Mouse (Mus musculus): Measurements from ENCODE around the gene Gm5426. TPM values are rescaled to one million over a fixed set of nuclear protein-coding genes. Genes with fewer than 3 reads are reported as not detected.
"Not testable (repeated sequence)": the region's sequence is repeated elsewhere in the genome, so short reads cannot be mapped to it uniquely, and the experiment has no call there.

The Gm5426 gene
- polyA plus RNA-seq, 1 experiment = not detected

DNA sequence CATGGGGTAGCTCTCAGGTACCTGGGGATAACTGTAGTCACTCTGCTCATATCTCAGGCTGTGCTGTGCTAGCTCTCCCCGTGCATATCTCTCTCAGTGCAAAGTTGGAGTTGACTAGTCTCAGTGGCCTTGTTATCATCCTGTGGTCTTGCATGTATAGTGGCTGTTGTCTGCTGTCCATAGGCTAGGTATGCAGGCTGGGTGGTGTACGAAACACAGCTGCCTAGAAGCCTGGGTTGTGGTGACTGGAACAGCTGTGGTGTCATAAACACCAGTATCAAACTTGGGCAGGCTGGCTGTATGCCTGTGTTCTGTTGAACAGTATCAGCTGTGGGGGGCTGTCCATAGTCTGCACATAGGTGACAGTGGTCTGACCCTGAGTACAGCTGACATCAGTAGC is 7.2 kb upstream of the Gm5426 start:
- no peak overlapping the region for H3K9ac ChIP-seq (ENCODE audit: low read depth, poor library complexity, severe bottlenecking)
- H3K4me3 ChIP-seq (ENCODE audit: low read depth, low read length) = no peak overlapping the region
- no peak overlapping the region for H3K27ac ChIP-seq (ENCODE audit: insufficient read depth, low read length)
- TF ChIP-seq EP300 (IDR thresholded peaks at IDR 0.05; ENCODE audit: insufficient read depth, low read depth, low read length) (no peak), POLR2A (IDR thresholded peaks at IDR 0.05; ENCODE audit: insufficient read depth, low read length) (no peak), CTCF (IDR thresholded peaks at IDR 0.05; ENCODE audit: low read depth, low read length) (no peak)
- no peaks in the 10 kb centered on the region for H3K36me3 ChIP-seq (ENCODE audit: control insufficient read depth, insufficient read depth, low read length, poor library complexity, severe bottlenecking)
- H3K27me3 ChIP-seq (ENCODE audit: control insufficient read depth, insufficient read depth, low read length, poor library complexity, severe bottlenecking) = no peaks in the 10 kb centered on the region; the same call in 1 of the 2 replicates
- no peaks in the 10 kb centered on the region for H3K9me3 ChIP-seq (replicated peaks; ENCODE audit: control insufficient read depth, insufficient read depth, low read length, poor library complexity, severe bottlenecking)
- no peaks in the 10 kb centered on the region for H3K4me1 ChIP-seq (ENCODE audit: control insufficient read depth, insufficient read depth, low read length)

- no peak overlapping the region for H3K9ac ChIP-seq (ENCODE audit: low read depth, poor library complexity, severe bottlenecking)
These were observed 6.0 kb upstream of the Gm5426 start for GRCm38 (mm10) chr10:96130406-96130805.

GRCm38 (mm10) chr10:96131112-96131511 is 5.3 kb upstream of the Gm5426 start:
- no peak overlapping the region for H3K9ac ChIP-seq (ENCODE audit: low read depth, poor library complexity, severe bottlenecking)
- TF ChIP-seq POLR2A (IDR thresholded peaks at IDR 0.05; ENCODE audit: insufficient read depth, low read length) (no peak), CTCF (IDR thresholded peaks at IDR 0.05; ENCODE audit: low read depth, low read length) (no peak), EP300 (IDR thresholded peaks at IDR 0.05; ENCODE audit: insufficient read depth, low read depth, low read length) (no peak)
- no peak overlapping the region for H3K27ac ChIP-seq (ENCODE audit: insufficient read depth, low read length)
- no peaks in the 10 kb centered on the region for H3K27me3 ChIP-seq (ENCODE audit: control insufficient read depth, insufficient read depth, low read length, poor library complexity, severe bottlenecking)
- H3K4me1 ChIP-seq (ENCODE audit: control insufficient read depth, insufficient read depth, low read length) = no peaks in the 10 kb centered on the region
- H3K4me3 ChIP-seq (ENCODE audit: low read depth, low read length) = no peak overlapping the region
- H3K36me3 ChIP-seq (ENCODE audit: control insufficient read depth, insufficient read depth, low read length, poor library complexity, severe bottlenecking) = no peaks in the 10 kb centered on the region
- H3K9me3 ChIP-seq (replicated peaks; ENCODE audit: control insufficient read depth, insufficient read depth, low read length, poor library complexity, severe bottlenecking) = no peaks in the 10 kb centered on the region

More at GRCm38 (mm10) chr10:96130406-96130805, 6.0 kb upstream of the Gm5426 start:
- Histone ChIP-seq H3K4me1 (ENCODE audit: control insufficient read depth, insufficient read depth, low read length) (no peaks in the 10 kb centered on the region), H3K4me3 (ENCODE audit: low read depth, low read length) (no peak overlapping the region), H3K9me3 (replicated peaks; ENCODE audit: control insufficient read depth, insufficient read depth, low read length, poor library complexity, severe bottlenecking) (no peaks in the 10 kb centered on the region), H3K27ac (ENCODE audit: insufficient read depth, low read length) (no peak overlapping the region), H3K36me3 (ENCODE audit: control insufficient read depth, insufficient read depth, low read length, poor library complexity, severe bottlenecking) (no peaks in the 10 kb centered on the region), H3K27me3 (ENCODE audit: control insufficient read depth, insufficient read depth, low read length, poor library complexity, severe bottlenecking) (no peaks in the 10 kb centered on the region)
- TF ChIP-seq POLR2A (IDR thresholded peaks at IDR 0.05; ENCODE audit: insufficient read depth, low read length) (no peak), EP300 (IDR thresholded peaks at IDR 0.05; ENCODE audit: insufficient read depth, low read depth, low read length) (no peak), CTCF (IDR thresholded peaks at IDR 0.05; ENCODE audit: low read depth, low read length) (no peak)

DNA sequence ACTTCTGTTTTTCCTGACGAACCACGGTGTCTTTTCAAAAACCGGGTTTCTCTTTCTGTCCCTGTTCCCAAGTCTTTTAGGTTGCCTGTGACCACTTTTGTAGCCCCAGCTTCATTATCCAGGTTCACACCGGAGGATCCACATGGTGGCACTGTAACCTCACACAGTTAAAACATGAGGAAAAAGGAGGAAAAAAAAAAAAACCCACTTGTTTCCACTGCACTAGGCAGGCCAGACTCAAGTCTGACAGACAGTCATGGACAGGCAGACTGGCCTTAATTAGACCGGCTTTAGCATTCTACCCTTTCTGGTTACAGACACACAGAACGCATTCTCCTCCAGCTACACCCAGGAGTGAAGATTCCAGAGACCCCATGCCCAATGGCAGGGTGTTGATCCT is 4.2 kb upstream of the Gm5426 start:
- TF ChIP-seq POLR2A (IDR thresholded peaks at IDR 0.05; ENCODE audit: insufficient read depth, low read length) = no peak
- TF ChIP-seq EP300 (IDR thresholded peaks at IDR 0.05; ENCODE audit: insufficient read depth, low read depth, low read length) = no peak
- no peak for TF ChIP-seq CTCF (IDR thresholded peaks at IDR 0.05; ENCODE audit: low read depth, low read length)
- no peaks in the 10 kb centered on the region for H3K27me3 ChIP-seq (ENCODE audit: control insufficient read depth, insufficient read depth, low read length, poor library complexity, severe bottlenecking)
- no peak overlapping the region for H3K4me3 ChIP-seq (ENCODE audit: low read depth, low read length)
- no peaks in the 10 kb centered on the region for H3K4me1 ChIP-seq (ENCODE audit: control insufficient read depth, insufficient read depth, low read length)
- no peaks in the 10 kb centered on the region for H3K36me3 ChIP-seq (ENCODE audit: control insufficient read depth, insufficient read depth, low read length, poor library complexity, severe bottlenecking)
- H3K9ac ChIP-seq (ENCODE audit: low read depth, poor library complexity, severe bottlenecking) = no peak overlapping the region
- no peak overlapping the region for H3K27ac ChIP-seq (ENCODE audit: insufficient read depth, low read length)
- no peaks in the 10 kb centered on the region for H3K9me3 ChIP-seq (replicated peaks; ENCODE audit: control insufficient read depth, insufficient read depth, low read length, poor library complexity, severe bottlenecking)

- Histone ChIP-seq H3K4me3 (ENCODE audit: low read depth, low read length) (no peak overlapping the region), H3K9me3 (replicated peaks; ENCODE audit: control insufficient read depth, insufficient read depth, low read length, poor library complexity, severe bottlenecking) (no peaks in the 10 kb centered on the region), H3K9ac (ENCODE audit: low read depth, poor library complexity, severe bottlenecking) (no peak overlapping the region), H3K27ac (ENCODE audit: insufficient read depth, low read length) (no peak overlapping the region), H3K27me3 (ENCODE audit: control insufficient read depth, insufficient read depth, low read length, poor library complexity, severe bottlenecking) (no peaks in the 10 kb centered on the region), H3K4me1 (ENCODE audit: control insufficient read depth, insufficient read depth, low read length) (no peaks in the 10 kb centered on the region), H3K36me3 (ENCODE audit: control insufficient read depth, insufficient read depth, low read length, poor library complexity, severe bottlenecking) (no peaks in the 10 kb centered on the region)
- TF ChIP-seq EP300 (IDR thresholded peaks at IDR 0.05; ENCODE audit: insufficient read depth, low read depth, low read length) = no peak
- TF ChIP-seq CTCF (IDR thresholded peaks at IDR 0.05; ENCODE audit: low read depth, low read length) = no peak
- no peak for TF ChIP-seq POLR2A (IDR thresholded peaks at IDR 0.05; ENCODE audit: insufficient read depth, low read length)
These were observed 2.2 kb downstream of the Gm5426 start for GRCm38 (mm10) chr10:96138585-96138984.

DNA sequence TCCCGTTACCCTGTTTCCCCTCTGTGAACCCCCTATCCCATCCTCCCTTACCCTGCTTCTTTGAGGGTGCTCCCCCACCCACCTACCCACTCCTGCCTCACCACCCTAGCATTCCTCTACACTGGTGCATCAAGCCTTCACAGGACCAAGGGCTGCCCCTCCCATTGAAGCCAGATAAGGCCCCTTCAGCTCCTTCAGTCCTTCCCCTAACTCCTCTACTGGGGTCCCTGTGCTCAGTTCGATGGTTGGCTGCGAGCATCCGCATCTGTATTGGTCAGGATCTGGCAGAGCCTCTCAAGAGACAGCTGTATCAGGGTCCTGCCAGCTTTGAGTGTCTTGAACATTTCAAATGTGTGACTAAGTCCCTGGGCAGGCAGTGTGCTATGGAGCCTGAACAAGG is 2.9 kb downstream of the Gm5426 start:
- H3K27ac ChIP-seq (ENCODE audit: insufficient read depth, low read length); H3K27me3 ChIP-seq (ENCODE audit: control insufficient read depth, insufficient read depth, low read length, poor library complexity, severe bottlenecking); H3K4me1 ChIP-seq (ENCODE audit: control insufficient read depth, insufficient read depth, low read length); H3K36me3 ChIP-seq (ENCODE audit: control insufficient read depth, insufficient read depth, low read length, poor library complexity, severe bottlenecking); H3K9ac ChIP-seq (ENCODE audit: low read depth, poor library complexity, severe bottlenecking); H3K9me3 ChIP-seq (replicated peaks; ENCODE audit: control insufficient read depth, insufficient read depth, low read length, poor library complexity, severe bottlenecking); H3K4me3 ChIP-seq (ENCODE audit: low read depth, low read length): not testable (repeated sequence)
